8 mouse cellular contexts compared by ENCODE assay signal in genomic region chr9:59290957-59291687, GRCm38 (mm10). TPM values are rescaled to one million over a fixed set of nuclear protein-coding genes. Genes with fewer than 3 reads are reported as not detected.
DNase-seq lines count a peak whose midpoint lies in the region; ATAC-seq and TF ChIP-seq lines count a peak whose summit lies in the region.

TSS of gene Adpgk (plus strand) at chr9:59291558.

- H3K27me3 ChIP-seq in C2C12 (ENCODE audit: control insufficient read depth, insufficient read depth, insufficient read length): no peaks in the 10 kb centered on the region
- H3K27me3 ChIP-seq in erythroblast, embryonic 14.5 days (ENCODE audit: control insufficient read depth): no peaks in the 10 kb centered on the region
- no peaks in the 10 kb centered on the region for H3K27me3 ChIP-seq in heart, embryonic 11.5 days (ENCODE audit: control insufficient read depth, insufficient read depth, low read length)
- H3K27me3 ChIP-seq in kidney, embryonic 16.5 days (ENCODE audit: insufficient read depth, low read length): no peaks in the 10 kb centered on the region
- H3K27me3 ChIP-seq in liver, adult 2 months (ENCODE audit: control insufficient read depth, insufficient read depth, low read length): no peaks in the 10 kb centered on the region
- H3K27me3 ChIP-seq in myocyte (ENCODE audit: control insufficient read depth, insufficient read depth, insufficient read length): no peaks in the 10 kb centered on the region
- H3K27me3 ChIP-seq in splenic B cell, adult 2 months (ENCODE audit: control insufficient read depth, insufficient read depth, low read length, poor library complexity, severe bottlenecking): no peaks in the 10 kb centered on the region

- H3K9me3 ChIP-seq in erythroblast, embryonic 14.5 days (ENCODE audit: control insufficient read depth, low read length): no peaks in the 10 kb centered on the region
- H3K9me3 ChIP-seq in heart, embryonic 11.5 days (replicated peaks; ENCODE audit: control insufficient read depth, low read length): no peaks in the 10 kb centered on the region
- H3K9me3 ChIP-seq in kidney, embryonic 16.5 days (ENCODE audit: low read length): no peaks in the 10 kb centered on the region

- peak; percentile 97 for TF ChIP-seq POLR2A in brain, embryonic 14.5 days (IDR thresholded peaks at IDR 0.05; ENCODE audit: borderline replicate concordance, extremely low read depth, insufficient read depth, insufficient read length, poor library complexity, severe bottlenecking)
- peak; percentile 93 for TF ChIP-seq POLR2A in liver, adult 2 months (IDR thresholded peaks at IDR 0.05; ENCODE audit: extremely low read depth, insufficient read depth, low read length)
- peak; percentile 100 for TF ChIP-seq POLR2A in myocyte (IDR thresholded peaks at IDR 0.05; ENCODE audit: insufficient read length, low read depth)

- peak within 1 kb of the TSS; percentile 74 for H3ac ChIP-seq in C2C12 (ENCODE audit: control insufficient read depth, insufficient read length, low read depth)
- peak within 1 kb of the TSS; percentile 46 for H3ac ChIP-seq in myocyte (ENCODE audit: control insufficient read depth, insufficient read length)

- H3K9ac ChIP-seq in heart, embryonic 11.5 days (ENCODE audit: low read depth, low read length): peak within 1 kb of the TSS; percentile 96
- peak within 1 kb of the TSS; percentile 86 for H3K9ac ChIP-seq in kidney, embryonic 16.5 days (replicated peaks; ENCODE audit: low read length)
- H3K9ac ChIP-seq in liver, adult 2 months (ENCODE audit: low read depth, low read length): peak within 1 kb of the TSS; percentile 81

- H3K27ac ChIP-seq in heart, embryonic 11.5 days (ENCODE audit: low read depth, low read length): peak within 1 kb of the TSS; percentile 91
- peak within 1 kb of the TSS; percentile 87 for H3K27ac ChIP-seq in kidney, embryonic 16.5 days (ENCODE audit: low read length)
- peak within 1 kb of the TSS; percentile 61 for H3K27ac ChIP-seq in liver, adult 2 months (replicated peaks; ENCODE audit: insufficient read depth, low read depth, low read length)

- H3K4me3 ChIP-seq in C2C12 (ENCODE audit: insufficient read depth, poor library complexity, severe bottlenecking) (peak within 1 kb of the TSS; percentile 66), myocyte (peak within 1 kb of the TSS; percentile 49)
- H3K4me3 ChIP-seq in erythroblast, embryonic 14.5 days (replicated peaks): peak within 1 kb of the TSS; percentile 85
- H3K4me3 ChIP-seq in heart, embryonic 11.5 days (ENCODE audit: low read depth, low read length): peak within 1 kb of the TSS; percentile 95
- peak within 1 kb of the TSS; percentile 75 for H3K4me3 ChIP-seq in kidney, embryonic 16.5 days (ENCODE audit: low read length)
- peak within 1 kb of the TSS; percentile 67 for H3K4me3 ChIP-seq in liver, adult 2 months (ENCODE audit: insufficient read depth, low read depth, low read length)

- peaks cover 22% of the 10 kb centered on the region for H3K79me3 ChIP-seq in C2C12 (ENCODE audit: low read depth)

- ATAC-seq in heart, embryonic 11.5 days (replicated peaks; ENCODE audit: insufficient number of reproducible peaks, low FRiP score, low TSS enrichment): peak; percentile 94
- peak; percentile 98 for ATAC-seq in kidney, embryonic 16.5 days (ENCODE audit: low FRiP score, low TSS enrichment)

- peaks cover 38% of the 10 kb centered on the region for H3K79me2 ChIP-seq in C2C12 (ENCODE audit: control insufficient read depth, insufficient read depth)
- H3K79me2 ChIP-seq in liver, adult 2 months (ENCODE audit: control insufficient read depth, insufficient read depth, low read length): no peaks in the 10 kb centered on the region; the same call in 1 of the 2 replicates
- H3K79me2 ChIP-seq in myocyte (ENCODE audit: control insufficient read depth, insufficient read depth): peaks cover 27% of the 10 kb centered on the region

- TF ChIP-seq CTCF in C2C12 (IDR thresholded peaks at IDR 0.05; ENCODE audit: control insufficient read depth, insufficient read depth, insufficient read length): peak; percentile 49
- peak; percentile 66 for TF ChIP-seq CTCF in brain, embryonic 14.5 days (IDR thresholded peaks at IDR 0.05; ENCODE audit: borderline replicate concordance, extremely low read depth, insufficient read depth, insufficient read length)
- TF ChIP-seq CTCF in liver, adult 2 months (IDR thresholded peaks at IDR 0.05; ENCODE audit: low read depth, low read length): peak; percentile 55

- WGBS in heart, embryonic 11.5 days (ENCODE audit: insufficient replicate concordance): under 1% methylated on average over 58 of the region's 58 CpGs
- WGBS in kidney, embryonic 16.5 days: 1% methylated on average over 58 of the region's 58 CpGs
- WGBS in liver, adult 2 months: under 1% methylated on average over 58 of the region's 58 CpGs

- peak within 1 kb of the TSS; percentile 82 for H3K4me2 ChIP-seq in heart, embryonic 11.5 days
- peak within 1 kb of the TSS; percentile 83 for H3K4me2 ChIP-seq in kidney, embryonic 16.5 days (replicated peaks; ENCODE audit: low read depth, low read length)
- H3K4me2 ChIP-seq in myocyte (ENCODE audit: low read depth): peak within 1 kb of the TSS; percentile 97

- peaks cover 88% of the 10 kb centered on the region for H3K4me1 ChIP-seq in erythroblast, embryonic 14.5 days (ENCODE audit: control insufficient read depth)
- peaks cover 21% of the 10 kb centered on the region for H3K4me1 ChIP-seq in heart, embryonic 11.5 days (ENCODE audit: control insufficient read depth, insufficient read depth, low read length)
- H3K4me1 ChIP-seq in kidney, embryonic 16.5 days (ENCODE audit: insufficient read depth, low read length): peaks cover 17% of the 10 kb centered on the region
- H3K4me1 ChIP-seq in liver, adult 2 months (ENCODE audit: control insufficient read depth, insufficient read depth, low read length): no peaks in the 10 kb centered on the region

- no peaks in the 10 kb centered on the region for H3K36me3 ChIP-seq in C2C12 (ENCODE audit: control insufficient read depth, insufficient read depth)
- H3K36me3 ChIP-seq in erythroblast, embryonic 14.5 days (ENCODE audit: control insufficient read depth): peaks cover 5% of the 10 kb centered on the region
- no peaks in the 10 kb centered on the region for H3K36me3 ChIP-seq in heart, embryonic 11.5 days (ENCODE audit: control insufficient read depth, insufficient read depth, low read length)
- H3K36me3 ChIP-seq in kidney, embryonic 16.5 days (ENCODE audit: insufficient read depth, low read length): no peaks in the 10 kb centered on the region
- H3K36me3 ChIP-seq in liver, adult 2 months (ENCODE audit: control insufficient read depth, insufficient read depth, low read length): no peaks in the 10 kb centered on the region
- H3K36me3 ChIP-seq in myocyte (ENCODE audit: control insufficient read depth, insufficient read depth): no peaks in the 10 kb centered on the region
- no peaks in the 10 kb centered on the region for H3K36me3 ChIP-seq in splenic B cell, adult 2 months (ENCODE audit: control insufficient read depth, insufficient read depth, low read length, poor library complexity, severe bottlenecking)

- peak; percentile 100 for DNase-seq in brain, embryonic 14.5 days (ENCODE audit: low read depth)
- peak; percentile 93 for DNase-seq in liver, adult 2 months (ENCODE audit: extremely low read depth, low read depth, low spot score)
- peak; percentile 99 for DNase-seq in splenic B cell, adult 2 months (ENCODE audit: low read depth, low spot score)

TF ChIP-seq in C2C12, 6 proteins besides CTCF, POLR2A, EP300 and RAD21:
- TF ChIP-seq USF1 (IDR thresholded peaks at IDR 0.05; ENCODE audit: low read depth) (no peak), MYOG (IDR thresholded peaks at IDR 0.05; ENCODE audit: control insufficient read depth, extremely low read depth, insufficient read length) (no peak), MAX (IDR thresholded peaks at IDR 0.05) (peak; percentile 92), CEBPB (IDR thresholded peaks at IDR 0.05; ENCODE audit: low read depth) (no peak), FOSL1 (IDR thresholded peaks at IDR 0.05; ENCODE audit: insufficient read depth, low read length, poor library complexity, severe bottlenecking) (no peak), MYOD1 (IDR thresholded peaks at IDR 0.05; ENCODE audit: control insufficient read depth, insufficient read length, low read depth) (no peak)

TF ChIP-seq in myocyte, 11 proteins besides CTCF, POLR2A, EP300 and RAD21:
- TF ChIP-seq TCF12 (IDR thresholded peaks at IDR 0.05; ENCODE audit: insufficient read depth, poor library complexity, severe bottlenecking) (no peak), SRF (IDR thresholded peaks at IDR 0.05; ENCODE audit: control insufficient read depth, insufficient read length, low read depth) (peak; percentile 58), E2F4 (IDR thresholded peaks at IDR 0.05; ENCODE audit: insufficient read depth) (no peak), CEBPB (IDR thresholded peaks at IDR 0.05; ENCODE audit: insufficient read depth, poor library complexity, severe bottlenecking) (no peak), USF1 (IDR thresholded peaks at IDR 0.05; ENCODE audit: low read depth) (no peak), MAX (IDR thresholded peaks at IDR 0.05; ENCODE audit: low read depth) (no peak), POLR2AphosphoS2 (IDR thresholded peaks at IDR 0.05; ENCODE audit: insufficient read length, low read depth) (peak; percentile 100), MYOD1 (IDR thresholded peaks at IDR 0.05; ENCODE audit: control insufficient read depth in 1 of 3, insufficient read length in 2 of 3, low read depth in 2 of 3) (peak in 1 of 3 experiments; percentile 77), MYOG (IDR thresholded peaks at IDR 0.05; ENCODE audit: control insufficient read depth in 1 of 3, insufficient read depth in 1 of 3, insufficient read length in 2 of 3, low read depth in 2 of 3) (peak in 2 of 3 experiments; percentile 56 to 70), REST (IDR thresholded peaks at IDR 0.05; ENCODE audit: insufficient read depth, insufficient read length) (peak; percentile 63), TCF3 (IDR thresholded peaks at IDR 0.05; ENCODE audit: insufficient read length, low read depth) (peak; percentile 0)

RNA-seq across cellular contexts. Expression of gene Adpgk, which starts in this region (rescaled TPM):
- polyA plus RNA-seq in C2C12 (2012; fragmentation: generic; extraction: Trizol) (28.7 TPM), myocyte (2012; fragmentation: generic; extraction: Trizol) (25.4 TPM)
- polyA plus RNA-seq in brain, embryonic 14.5 days (2012; rRNA removed): 17.6 and 20.7 TPM in 2 replicates
- 0.17 and 0.26 TPM in 2 replicates for polyA plus RNA-seq in erythroblast, embryonic 14.5 days (2012)
- 29.5 and 29.6 TPM in 2 replicates for polyA plus RNA-seq in heart, embryonic 11.5 days (2014; fragmentation: Nextera tagmentation; extraction: Ambion mirVana)
- 36.7 and 37.6 TPM in 2 replicates for polyA plus RNA-seq in kidney, embryonic 16.5 days (2015; fragmentation: Nextera tagmentation; extraction: Ambion mirVana)
- 11.1 and 11.3 TPM in 2 replicates for total RNA-seq in liver, adult 2 months (2014; rRNA removed)
- polyA plus RNA-seq in liver, adult 2 months (2012; rRNA removed): 7.6 and 7.9 TPM in 2 replicates

Comparison
In these comparisons a context has a peak if more than half of its experiments do, and no peak if none do; other contexts are left out.
1. Peak in every context shown above with its lines: DNase-seq, ATAC-seq, H3K4me3 ChIP-seq and H3K27ac ChIP-seq.